Mouse (Mus musculus) erythroid progenitor cell, adult 5-6 weeks (primary cell): ENCODE measurements around the gene Gnpnat1. TPM values are rescaled to one million over a fixed set of nuclear protein-coding genes. Genes with fewer than 3 reads are reported as not detected.

ENCODE experiments used
- total RNA-seq, 2 experiments: library from RNA; stranded (forward) in 1 of 2; stranded (reverse) in 1 of 2; fragments of 150-400 nt in 1 of 2; fragments of 186-747, 209-891 nt in 1 of 2; gene quantifications; 2 replicates each; pipeline versions ENCODE4 v1.2.3 to v1.2.4; 2015 to 2017; ENCODE audit warnings: low replicate concordance in 2 of 2

Gene Gnpnat1
- total RNA-seq, 2 experiments from 2014 or later = 0.45 to 6.7 TPM

Other genes with a start within 250 kb of the Gnpnat1 start
- gene Gpr137c, start 185.2 kb downstream of the Gnpnat1 start, total RNA-seq (2015; ENCODE audit: low replicate concordance) = 1.3 and 5.0 TPM in 2 replicates
- gene Gpr137c, start 185.2 kb downstream of the Gnpnat1 start, total RNA-seq (2017; ENCODE audit: low replicate concordance) = 0.26 and 2.1 TPM in 2 replicates
- gene Txndc16, start 184.6 kb downstream of the Gnpnat1 start, total RNA-seq (2015; ENCODE audit: low replicate concordance) = 1.8 and 4.6 TPM in 2 replicates
- gene Txndc16, start 184.6 kb downstream of the Gnpnat1 start, total RNA-seq (2017; ENCODE audit: low replicate concordance) = 3.0 and 6.1 TPM in 2 replicates
- gene Ero1l, start 86.1 kb downstream of the Gnpnat1 start, total RNA-seq (2015; ENCODE audit: low replicate concordance) = 23.4 and 37.7 TPM in 2 replicates
- gene Ero1l, start 86.1 kb downstream of the Gnpnat1 start, total RNA-seq (2017; ENCODE audit: low replicate concordance) = 28.9 and 38.3 TPM in 2 replicates
- 103 and 178 TPM in 2 replicates for gene Psmc6, start 75.1 kb downstream of the Gnpnat1 start, total RNA-seq (2015; ENCODE audit: low replicate concordance)
- 151 and 157 TPM in 2 replicates for gene Psmc6, start 75.1 kb downstream of the Gnpnat1 start, total RNA-seq (2017; ENCODE audit: low replicate concordance)
- 7.1 and 14.1 TPM in 2 replicates for gene Styx, start 53.8 kb downstream of the Gnpnat1 start, total RNA-seq (2015; ENCODE audit: low replicate concordance)
- 1.6 and 11.9 TPM in 2 replicates for gene Styx, start 53.8 kb downstream of the Gnpnat1 start, total RNA-seq (2017; ENCODE audit: low replicate concordance)
- gene Fermt2, start 125.2 kb upstream of the Gnpnat1 start, total RNA-seq (2015; ENCODE audit: low replicate concordance) = not detected in 2 replicates
- gene Fermt2, start 125.2 kb upstream of the Gnpnat1 start, total RNA-seq (2017; ENCODE audit: low replicate concordance) = 0.51 and 0.91 TPM in 2 replicates